Mouse (Mus musculus) kidney, adult 2 months (tissue): ENCODE data around the gene Pax3. TPM values are rescaled to one million over a fixed set of nuclear protein-coding genes. Genes with fewer than 3 reads are reported as not detected.

Source experiments
- DNase-seq: peaks from one replicate; pipeline ENCODE4 v3.0.0; 2021
- H3K27ac ChIP-seq: fragments of 200-500 bp; 2 replicates; pipeline ENCODE4 v1.5.1; 2012; ENCODE audit warnings: low read depth, low read length, control low read depth, inconsistent platforms; ENCODE audit not compliant: insufficient read depth
- H3K27me3 ChIP-seq: fragments of 200-500 bp; replicated peaks from 2 replicates; pipeline ENCODE4 v1.6.1; 2012; ENCODE audit warnings: mild to moderate bottlenecking, moderate library complexity, low read length, inconsistent platforms; ENCODE audit not compliant: control insufficient read depth, insufficient read depth
- H3K36me3 ChIP-seq: fragments of 200-500 bp; 2 replicates; pipeline ENCODE4 v1.6.1; 2012; ENCODE audit warnings: mild to moderate bottlenecking, moderate library complexity, low read length, inconsistent platforms; ENCODE audit not compliant: control insufficient read depth, insufficient read depth
- H3K4me1 ChIP-seq: fragments of 200-500 bp; 2 replicates; pipeline ENCODE4 v1.6.1; 2011; ENCODE audit warnings: low read length; ENCODE audit not compliant: control insufficient read depth, insufficient read depth
- H3K4me3 ChIP-seq: fragments of 200-500 bp; 2 replicates; pipeline ENCODE4 v1.5.1; 2011; ENCODE audit warnings: mild to moderate bottlenecking, low read depth, low read length, control low read depth; ENCODE audit not compliant: insufficient read depth
- CTCF ChIP-seq: fragments of 200-500 bp; conservative IDR thresholded peaks from 2 replicates; pipeline ENCODE4 v1.5.1; 2011; ENCODE audit warnings: low read depth, mild to moderate bottlenecking, control low read depth, low read length, moderate library complexity, mixed read lengths; ENCODE audit not compliant: insufficient read depth, insufficient read length
- POLR2A ChIP-seq: fragments of 200-500 bp; IDR thresholded peaks from one replicate; pipeline ENCODE4 v1.6.1; 2011; ENCODE audit warnings: low read depth, low read length, control low read depth
- WGBS: fragments of 180-500 bp; shearing (Covaris S2); methylation state at CpG from one replicate; pipeline ENCODE4 v1.1.7; 2018; 5-methylcytosine and 5-hydroxymethylcytosine counted together
- polyA plus RNA-seq: library from polyadenylated mRNA; depleted of rRNA; stranded (reverse); fragments of >200 nt; gene quantifications from 2 replicates; pipeline ENCODE4 v1.2.3, GENCODE M21; 2012; rRNA removed

Gene Pax3
- polyA plus RNA-seq: 0.08 TPM in 1 of 2 replicates, not detected in the other

- 2% methylated on average over 37 of the region's 37 CpGs for WGBS
- H3K27me3 ChIP-seq: peaks cover 15% of the 10 kb centered on the region; the same call in 1 of the 2 replicates
- DNase-seq: no peak
- no peak within 1 kb of the TSS for H3K4me3 ChIP-seq
- no peaks in the 10 kb centered on the region for H3K36me3 ChIP-seq
- no peak for TF ChIP-seq CTCF
- TF ChIP-seq POLR2A: no peak
- H3K4me1 ChIP-seq: no peaks in the 10 kb centered on the region
- H3K27ac ChIP-seq: no peak within 1 kb of the TSS
Measured at GRCm38 (mm10) chr1:78196751-78197311, at the start of gene Pax3. Pax3 (minus strand) TSS chr1:78197134.

- 74% methylated on average over 5 of the region's 5 CpGs for WGBS
- TF ChIP-seq POLR2A (no peak), CTCF (no peak)
- H3K27ac ChIP-seq: no peak overlapping the region
Measured at GRCm38 (mm10) chr1:78234306-78234705, 37.4 kb upstream of the Pax3 start.

GRCm38 (mm10) chr1:78231901-78232546 is 35.1 kb upstream of the Pax3 start:
- no peaks in the 10 kb centered on the region for H3K4me1 ChIP-seq
- no peak for DNase-seq
- no peaks in the 10 kb centered on the region for H3K27me3 ChIP-seq
- 77% methylated on average over 10 of the region's 10 CpGs for WGBS
- no peaks in the 10 kb centered on the region for H3K36me3 ChIP-seq
- TF ChIP-seq POLR2A: no peak
- TF ChIP-seq CTCF: no peak
- H3K4me3 ChIP-seq: no peak overlapping the region
- no peak overlapping the region for H3K27ac ChIP-seq

More at GRCm38 (mm10) chr1:78234306-78234705, 37.4 kb upstream of the Pax3 start:
- Histone ChIP-seq H3K4me1 (no peaks in the 10 kb centered on the region), H3K36me3 (no peaks in the 10 kb centered on the region), H3K4me3 (no peak overlapping the region), H3K27me3 (no peaks in the 10 kb centered on the region)
- DNase-seq: no peak

- Histone ChIP-seq H3K27me3 (no peaks in the 10 kb centered on the region), H3K4me1 (no peaks in the 10 kb centered on the region), H3K4me3 (no peak overlapping the region), H3K27ac (no peak overlapping the region), H3K36me3 (no peaks in the 10 kb centered on the region)
- TF ChIP-seq POLR2A (no peak), CTCF (no peak)
- DNase-seq: no peak
Measured at GRCm38 (mm10) chr1:78229801-78230200, 32.9 kb upstream of the Pax3 start.

- H3K36me3 ChIP-seq: no peaks in the 10 kb centered on the region
- no peaks in the 10 kb centered on the region for H3K4me1 ChIP-seq
- TF ChIP-seq POLR2A (no peak), CTCF (no peak)
- DNase-seq: no peak
- 64% methylated on average over 5 of the region's 5 CpGs for WGBS
- no peak overlapping the region for H3K4me3 ChIP-seq
- no peak overlapping the region for H3K27ac ChIP-seq
- H3K27me3 ChIP-seq: no peaks in the 10 kb centered on the region
Measured at GRCm38 (mm10) chr1:78228771-78229170, 31.8 kb upstream of the Pax3 start.

- 7% methylated on average over 19 of the region's 19 CpGs for WGBS
- H3K4me3 ChIP-seq: no peak overlapping the region
- H3K4me1 ChIP-seq: no peaks in the 10 kb centered on the region
- peaks cover 2% of the 10 kb centered on the region for H3K27me3 ChIP-seq
- no peak for TF ChIP-seq CTCF
- no peak for TF ChIP-seq POLR2A
- H3K36me3 ChIP-seq: no peaks in the 10 kb centered on the region
- no peak for DNase-seq
- H3K27ac ChIP-seq: no peak overlapping the region
Measured at GRCm38 (mm10) chr1:78218057-78218780, 21.3 kb upstream of the Pax3 start.
